Mouse (Mus musculus): ENCODE measurements around the gene Zfp618.

- TF ChIP-seq CTCF (IDR thresholded peaks at IDR 0.05; ENCODE audit: extremely low read depth, insufficient read length, insufficient replicate concordance, low read depth, low read length): no peak
- TF ChIP-seq POLR2A (IDR thresholded peaks at IDR 0.05; ENCODE audit: low read depth, low read length): no peak
Observed at GRCm38 (mm10) chr4:63006198-63007155, 41.1 kb downstream of the Zfp618 start.

All from small intestine, adult 2 months (tissue).